Mouse (Mus musculus): ENCODE data around the gene Nudt2. TPM values are rescaled to one million over a fixed set of nuclear protein-coding genes. Genes with fewer than 3 reads are reported as not detected.

Gene Nudt2
- total RNA-seq, 1 experiment = 19.8 TPM

- peaks cover 0 to 11% of the 10 kb centered on the region in 2 experiments; a peak in 1 of 4 replicates for H3K4me1 ChIP-seq (ENCODE audit: control insufficient read depth in 2 of 2, insufficient read depth in 2 of 2, low read length in 2 of 2, poor library complexity in 1 of 2)
- H3K9ac ChIP-seq (ENCODE audit: insufficient read depth, low read depth, low read length, poor library complexity, severe bottlenecking) = no peak overlapping the region
- in situ Hi-C loops (cut with MboI; ENCODE audit: low sequenced_read_pairs in 2 of 2, unreplicated experiment in 2 of 2) = no loop called here
- H3K9me3 ChIP-seq (ENCODE audit: control insufficient read depth, insufficient read depth, low read depth, low read length) = no peaks in the 10 kb centered on the region
- TF ChIP-seq ZNF384 (IDR thresholded peaks at IDR 0.05; ENCODE audit: low read depth, low read length) = no peak
- TF ChIP-seq MAFK (IDR thresholded peaks at IDR 0.05; ENCODE audit: insufficient read depth, low read depth, low read length) = no peak
- TF ChIP-seq CHD2 (IDR thresholded peaks at IDR 0.05; ENCODE audit: low read depth, low read length) = no peak
- TF ChIP-seq HCFC1 (IDR thresholded peaks at IDR 0.05; ENCODE audit: borderline replicate concordance, insufficient read depth, low read length) = no peak
- no peak for TF ChIP-seq ZC3H11A (IDR thresholded peaks at IDR 0.05; ENCODE audit: borderline replicate concordance, low read depth, low read length)
- no peak overlapping the region for H3K27ac ChIP-seq (ENCODE audit: insufficient read depth, low read depth, low read length, poor library complexity, severe bottlenecking)
- DNase-seq (ENCODE audit: low read depth, low spot score) = no peak
- peaks cover 3% of the 10 kb centered on the region; the same call in 1 of the 2 replicates for H3K36me3 ChIP-seq (ENCODE audit: control insufficient read depth, insufficient read depth, low read length, poor library complexity, severe bottlenecking)
- no peak overlapping the region for H3K4me3 ChIP-seq (ENCODE audit: insufficient read depth in 1 of 2, low read depth in 1 of 2, low read length in 2 of 2, poor library complexity in 1 of 2, severe bottlenecking in 1 of 2)
Observed at GRCm38 (mm10) chr4:41523839-41524238, 58.9 kb downstream of the Nudt2 start.

GRCm38 (mm10) chr4:41524829-41525228 is 59.9 kb downstream of the Nudt2 start:
- DNase-seq (ENCODE audit: low read depth, low spot score) = no peak
- Histone ChIP-seq H3K27ac (ENCODE audit: insufficient read depth, low read depth, low read length, poor library complexity, severe bottlenecking) (no peak overlapping the region), H3K36me3 (ENCODE audit: control insufficient read depth, insufficient read depth, low read length, poor library complexity, severe bottlenecking) (peaks cover 3% of the 10 kb centered on the region; the same call in 1 of the 2 replicates), H3K4me1 (ENCODE audit: control insufficient read depth in 2 of 2, insufficient read depth in 2 of 2, low read length in 2 of 2, poor library complexity in 1 of 2) (peaks cover 0 to 9% of the 10 kb centered on the region in 2 experiments; a peak in 1 of 4 replicates), H3K4me3 (ENCODE audit: insufficient read depth in 1 of 2, low read depth in 1 of 2, low read length in 2 of 2, poor library complexity in 1 of 2, severe bottlenecking in 1 of 2) (no peak overlapping the region), H3K9me3 (ENCODE audit: control insufficient read depth, insufficient read depth, low read depth, low read length) (no peaks in the 10 kb centered on the region), H3K9ac (ENCODE audit: insufficient read depth, low read depth, low read length, poor library complexity, severe bottlenecking) (no peak overlapping the region)
- in situ Hi-C loops (cut with MboI; ENCODE audit: low sequenced_read_pairs in 2 of 2, unreplicated experiment in 2 of 2) = no loop called here
- TF ChIP-seq MAFK (IDR thresholded peaks at IDR 0.05; ENCODE audit: insufficient read depth, low read depth, low read length) (no peak), ZC3H11A (IDR thresholded peaks at IDR 0.05; ENCODE audit: borderline replicate concordance, low read depth, low read length) (no peak), CHD2 (IDR thresholded peaks at IDR 0.05; ENCODE audit: low read depth, low read length) (no peak), ZNF384 (IDR thresholded peaks at IDR 0.05; ENCODE audit: low read depth, low read length) (no peak), HCFC1 (IDR thresholded peaks at IDR 0.05; ENCODE audit: borderline replicate concordance, insufficient read depth, low read length) (no peak)

- H3K9me3 ChIP-seq (ENCODE audit: control insufficient read depth, insufficient read depth, low read depth, low read length) = no peaks in the 10 kb centered on the region
- in situ Hi-C loops (cut with MboI; ENCODE audit: low sequenced_read_pairs in 2 of 2, unreplicated experiment in 2 of 2) = no loop called here
- no peaks in the 10 kb centered on the region for H3K36me3 ChIP-seq (ENCODE audit: control insufficient read depth, insufficient read depth, low read length, poor library complexity, severe bottlenecking)
- H3K27ac ChIP-seq (ENCODE audit: insufficient read depth, low read depth, low read length, poor library complexity, severe bottlenecking) = no peak overlapping the region
- DNase-seq (ENCODE audit: low read depth, low spot score) = no peak
- no peak overlapping the region for H3K9ac ChIP-seq (ENCODE audit: insufficient read depth, low read depth, low read length, poor library complexity, severe bottlenecking)
- H3K4me1 ChIP-seq (ENCODE audit: control insufficient read depth in 2 of 2, insufficient read depth in 2 of 2, low read length in 2 of 2, poor library complexity in 1 of 2) = no peaks in the 10 kb centered on the region
- TF ChIP-seq ZNF384 (IDR thresholded peaks at IDR 0.05; ENCODE audit: low read depth, low read length) = no peak
- TF ChIP-seq HCFC1 (IDR thresholded peaks at IDR 0.05; ENCODE audit: borderline replicate concordance, insufficient read depth, low read length) = no peak
- no peak for TF ChIP-seq MAFK (IDR thresholded peaks at IDR 0.05; ENCODE audit: insufficient read depth, low read depth, low read length)
- TF ChIP-seq CHD2 (IDR thresholded peaks at IDR 0.05; ENCODE audit: low read depth, low read length) = no peak
- TF ChIP-seq ZC3H11A (IDR thresholded peaks at IDR 0.05; ENCODE audit: borderline replicate concordance, low read depth, low read length) = no peak
- no peak overlapping the region for H3K4me3 ChIP-seq (ENCODE audit: insufficient read depth in 1 of 2, low read depth in 1 of 2, low read length in 2 of 2, poor library complexity in 1 of 2, severe bottlenecking in 1 of 2)
Observed at GRCm38 (mm10) chr4:41526553-41526952, 61.6 kb downstream of the Nudt2 start.

GRCm38 (mm10) chr4:41527076-41527475 is 62.1 kb downstream of the Nudt2 start:
- TF ChIP-seq CHD2 (IDR thresholded peaks at IDR 0.05; ENCODE audit: low read depth, low read length) (no peak), MAFK (IDR thresholded peaks at IDR 0.05; ENCODE audit: insufficient read depth, low read depth, low read length) (no peak), ZC3H11A (IDR thresholded peaks at IDR 0.05; ENCODE audit: borderline replicate concordance, low read depth, low read length) (no peak), ZNF384 (IDR thresholded peaks at IDR 0.05; ENCODE audit: low read depth, low read length) (no peak), HCFC1 (IDR thresholded peaks at IDR 0.05; ENCODE audit: borderline replicate concordance, insufficient read depth, low read length) (no peak)
- Histone ChIP-seq H3K36me3 (ENCODE audit: control insufficient read depth, insufficient read depth, low read length, poor library complexity, severe bottlenecking) (no peaks in the 10 kb centered on the region), H3K27ac (ENCODE audit: insufficient read depth, low read depth, low read length, poor library complexity, severe bottlenecking) (no peak overlapping the region), H3K4me3 (ENCODE audit: insufficient read depth in 1 of 2, low read depth in 1 of 2, low read length in 2 of 2, poor library complexity in 1 of 2, severe bottlenecking in 1 of 2) (no peak overlapping the region), H3K9me3 (ENCODE audit: control insufficient read depth, insufficient read depth, low read depth, low read length) (no peaks in the 10 kb centered on the region), H3K9ac (ENCODE audit: insufficient read depth, low read depth, low read length, poor library complexity, severe bottlenecking) (no peak overlapping the region), H3K4me1 (ENCODE audit: control insufficient read depth in 2 of 2, insufficient read depth in 2 of 2, low read length in 2 of 2, poor library complexity in 1 of 2) (no peaks in the 10 kb centered on the region)
- DNase-seq (ENCODE audit: low read depth, low spot score) = no peak
- in situ Hi-C loops (cut with MboI; ENCODE audit: low sequenced_read_pairs in 2 of 2, unreplicated experiment in 2 of 2) = no loop called here

GRCm38 (mm10) chr4:41527996-41528395 is 63.0 kb downstream of the Nudt2 start:
- TF ChIP-seq MAFK (IDR thresholded peaks at IDR 0.05; ENCODE audit: insufficient read depth, low read depth, low read length) (no peak), CHD2 (IDR thresholded peaks at IDR 0.05; ENCODE audit: low read depth, low read length) (no peak), ZNF384 (IDR thresholded peaks at IDR 0.05; ENCODE audit: low read depth, low read length) (no peak), ZC3H11A (IDR thresholded peaks at IDR 0.05; ENCODE audit: borderline replicate concordance, low read depth, low read length) (no peak), HCFC1 (IDR thresholded peaks at IDR 0.05; ENCODE audit: borderline replicate concordance, insufficient read depth, low read length) (no peak)
- DNase-seq (ENCODE audit: low read depth, low spot score) = no peak
- Histone ChIP-seq H3K36me3 (ENCODE audit: control insufficient read depth, insufficient read depth, low read length, poor library complexity, severe bottlenecking) (no peaks in the 10 kb centered on the region), H3K4me1 (ENCODE audit: control insufficient read depth in 2 of 2, insufficient read depth in 2 of 2, low read length in 2 of 2, poor library complexity in 1 of 2) (no peaks in the 10 kb centered on the region; a peak in 1 of 4 replicates), H3K9me3 (ENCODE audit: control insufficient read depth, insufficient read depth, low read depth, low read length) (no peaks in the 10 kb centered on the region), H3K9ac (ENCODE audit: insufficient read depth, low read depth, low read length, poor library complexity, severe bottlenecking) (no peak overlapping the region), H3K27ac (ENCODE audit: insufficient read depth, low read depth, low read length, poor library complexity, severe bottlenecking) (no peak overlapping the region), H3K4me3 (ENCODE audit: insufficient read depth in 1 of 2, low read depth in 1 of 2, low read length in 2 of 2, poor library complexity in 1 of 2, severe bottlenecking in 1 of 2) (no peak overlapping the region)
- in situ Hi-C loops (cut with MboI; ENCODE audit: low sequenced_read_pairs in 2 of 2, unreplicated experiment in 2 of 2) = no loop called here

All from ES-E14 (cell line).